Mouse (Mus musculus): ENCODE measurements around the gene Hs3st3a1. TPM values are rescaled to one million over a fixed set of nuclear protein-coding genes. Genes with fewer than 3 reads are reported as not detected.

Gene Hs3st3a1
- polyA plus RNA-seq, 2 experiments, result 5.6 to 6.7 TPM

DNA sequence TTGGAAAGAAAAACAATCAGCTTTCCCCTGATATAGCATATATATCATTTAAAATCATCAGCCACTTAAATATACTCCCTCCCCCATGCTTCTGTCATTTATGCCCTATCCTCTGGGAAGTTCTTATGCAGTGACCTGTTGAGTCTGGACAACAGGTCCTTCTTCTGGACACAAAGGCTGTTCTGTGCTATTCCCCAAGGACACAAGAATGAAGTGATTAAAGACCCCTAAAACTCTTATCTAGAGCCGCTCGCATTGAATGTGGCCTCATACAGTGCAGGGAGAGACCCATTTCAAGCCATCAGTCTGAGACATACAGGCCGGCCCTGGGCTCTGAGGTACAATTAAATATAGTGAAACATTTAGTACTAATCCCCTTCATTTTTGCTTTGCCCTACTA, 2.6 kb downstream of the Hs3st3a1 start:
- DNase-seq (ENCODE audit: low spot score) (no peak), ATAC-seq (ENCODE audit: low FRiP score, low read depth) (no peak)
- Histone ChIP-seq H3K9me3 (ENCODE audit: control insufficient read depth, low read length) (no peaks in the 10 kb centered on the region), H3K27me3 (ENCODE audit: control insufficient read depth, insufficient read depth, low read length) (no peaks in the 10 kb centered on the region), H3K27ac (replicated peaks; ENCODE audit: low read depth, low read length) (no peak overlapping the region), H3K4me1 (ENCODE audit: control insufficient read depth, insufficient read depth, low read length) (peaks cover 14% of the 10 kb centered on the region; the same call in 1 of the 2 replicates), H3K36me3 (ENCODE audit: control insufficient read depth, insufficient read depth, low read length) (no peaks in the 10 kb centered on the region), H3K4me3 (replicated peaks; ENCODE audit: low read length) (peak overlapping the region; percentile 68), H3K9ac (ENCODE audit: low read depth, low read length, severe bottlenecking) (no peak overlapping the region), H3K4me2 (replicated peaks; ENCODE audit: low read depth, low read length, severe bottlenecking) (peak overlapping the region; percentile 88)
- WGBS, result 38% methylated on average over 3 of the region's 3 CpGs
- no peak for TF ChIP-seq POLR2A (IDR thresholded peaks at IDR 0.05; ENCODE audit: borderline replicate concordance, extremely low read depth, insufficient read depth, insufficient read length)

DNA sequence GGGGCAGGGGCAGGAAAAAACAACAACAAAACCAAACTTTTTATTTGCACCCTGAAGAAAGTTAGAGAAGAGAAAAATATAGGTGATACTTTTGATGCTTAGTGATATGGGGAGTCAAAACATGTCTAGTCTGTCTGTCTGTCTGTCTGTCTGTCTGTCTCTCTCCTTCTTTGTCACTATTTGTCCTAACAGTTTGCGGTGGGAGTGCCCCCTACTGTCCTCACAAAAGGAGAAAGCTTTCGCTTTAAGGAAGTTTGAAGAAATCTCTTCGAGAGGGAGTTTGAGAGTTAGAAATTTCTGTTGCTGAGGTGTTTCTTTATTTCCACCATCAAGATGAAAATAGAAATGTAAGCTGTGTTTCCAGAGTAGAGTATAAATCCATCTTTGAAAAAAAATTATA, 3.8 kb downstream of the Hs3st3a1 start:
- peak overlapping the region; percentile 68; the same call in 1 of the 2 replicates for H3K4me3 ChIP-seq (replicated peaks; ENCODE audit: low read length)
- 39% methylated on average over 3 of the region's 3 CpGs for WGBS
- no peak overlapping the region for H3K9ac ChIP-seq (ENCODE audit: low read depth, low read length, severe bottlenecking)
- no peak overlapping the region for H3K27ac ChIP-seq (replicated peaks; ENCODE audit: low read depth, low read length)
- no peaks in the 10 kb centered on the region for H3K36me3 ChIP-seq (ENCODE audit: control insufficient read depth, insufficient read depth, low read length)
- H3K4me2 ChIP-seq (replicated peaks; ENCODE audit: low read depth, low read length, severe bottlenecking), result peak overlapping the region; percentile 88
- H3K9me3 ChIP-seq (ENCODE audit: control insufficient read depth, low read length), result no peaks in the 10 kb centered on the region
- no peak for DNase-seq (ENCODE audit: low spot score)
- no peak for ATAC-seq (ENCODE audit: low FRiP score, low read depth)
- TF ChIP-seq POLR2A (IDR thresholded peaks at IDR 0.05; ENCODE audit: borderline replicate concordance, extremely low read depth, insufficient read depth, insufficient read length), result no peak
- peaks cover 15% of the 10 kb centered on the region; the same call in 1 of the 2 replicates for H3K4me1 ChIP-seq (ENCODE audit: control insufficient read depth, insufficient read depth, low read length)
- H3K27me3 ChIP-seq (ENCODE audit: control insufficient read depth, insufficient read depth, low read length), result no peaks in the 10 kb centered on the region

DNA sequence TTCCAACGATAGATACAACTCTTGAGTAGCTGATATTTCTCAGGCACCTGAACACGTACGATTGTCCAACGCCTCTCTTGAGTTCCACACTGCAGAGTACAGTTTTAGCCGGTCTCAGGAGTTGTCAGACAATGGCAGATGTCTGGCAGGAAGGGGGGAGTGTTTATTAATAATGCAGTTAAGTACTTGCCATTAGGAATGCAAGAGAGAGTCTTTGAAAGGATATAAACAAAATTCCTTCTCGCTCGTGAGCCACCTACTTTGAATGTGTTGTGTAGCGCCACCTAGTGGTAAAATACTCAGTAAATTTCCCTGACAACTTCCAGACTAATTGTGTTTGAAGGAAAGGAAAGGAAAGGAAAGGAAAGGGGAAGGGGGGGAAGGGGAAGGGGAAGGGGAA, 7.0 kb downstream of the Hs3st3a1 start:
- ATAC-seq (ENCODE audit: low FRiP score, low read depth) (no peak), DNase-seq (ENCODE audit: low spot score) (peak; percentile 85)
- WGBS, result 32% methylated on average over 8 of the region's 8 CpGs
- TF ChIP-seq POLR2A (IDR thresholded peaks at IDR 0.05; ENCODE audit: borderline replicate concordance, extremely low read depth, insufficient read depth, insufficient read length), result no peak
- no peaks in the 10 kb centered on the region for H3K27me3 ChIP-seq (ENCODE audit: control insufficient read depth, insufficient read depth, low read length)
- H3K27ac ChIP-seq (replicated peaks; ENCODE audit: low read depth, low read length), result no peak overlapping the region
- H3K9ac ChIP-seq (ENCODE audit: low read depth, low read length, severe bottlenecking), result no peak overlapping the region
- no peaks in the 10 kb centered on the region for H3K36me3 ChIP-seq (ENCODE audit: control insufficient read depth, insufficient read depth, low read length)
- H3K4me2 ChIP-seq (replicated peaks; ENCODE audit: low read depth, low read length, severe bottlenecking), result no peak overlapping the region; the same call in 1 of the 2 replicates
- no peak overlapping the region for H3K4me3 ChIP-seq (replicated peaks; ENCODE audit: low read length)
- no peaks in the 10 kb centered on the region for H3K9me3 ChIP-seq (ENCODE audit: control insufficient read depth, low read length)
- peaks cover 13% of the 10 kb centered on the region; the same call in 1 of the 2 replicates for H3K4me1 ChIP-seq (ENCODE audit: control insufficient read depth, insufficient read depth, low read length)

DNA sequence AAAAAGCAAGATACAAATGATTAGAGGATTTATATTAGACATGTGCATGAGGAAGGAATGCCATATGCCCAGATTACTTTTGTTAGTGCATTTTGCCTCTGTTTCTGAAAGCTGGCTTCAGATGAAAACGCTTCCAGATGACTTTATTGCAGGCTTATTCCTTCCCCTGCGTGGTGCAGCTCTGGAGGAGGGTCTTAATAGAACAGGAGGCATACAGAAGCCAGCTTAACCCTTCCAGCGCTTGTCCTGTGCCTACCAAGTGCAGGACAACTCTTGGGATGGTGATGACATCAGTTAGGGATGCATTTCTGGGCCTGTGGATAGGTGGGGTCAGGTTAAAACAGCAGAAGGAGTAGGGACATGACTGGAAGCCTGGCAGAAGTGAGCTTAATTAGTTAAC, 7.6 kb downstream of the Hs3st3a1 start:
- no peak for TF ChIP-seq POLR2A (IDR thresholded peaks at IDR 0.05; ENCODE audit: borderline replicate concordance, extremely low read depth, insufficient read depth, insufficient read length)
- no peaks in the 10 kb centered on the region for H3K36me3 ChIP-seq (ENCODE audit: control insufficient read depth, insufficient read depth, low read length)
- peak; percentile 41 for DNase-seq (ENCODE audit: low spot score)
- H3K4me3 ChIP-seq (replicated peaks; ENCODE audit: low read length), result no peak overlapping the region
- no peaks in the 10 kb centered on the region for H3K27me3 ChIP-seq (ENCODE audit: control insufficient read depth, insufficient read depth, low read length)
- H3K9ac ChIP-seq (ENCODE audit: low read depth, low read length, severe bottlenecking), result no peak overlapping the region
- H3K4me1 ChIP-seq (ENCODE audit: control insufficient read depth, insufficient read depth, low read length), result peaks cover 17% of the 10 kb centered on the region; the same call in 1 of the 2 replicates
- no peak overlapping the region for H3K27ac ChIP-seq (replicated peaks; ENCODE audit: low read depth, low read length)
- no peaks in the 10 kb centered on the region for H3K9me3 ChIP-seq (ENCODE audit: control insufficient read depth, low read length)
- 24% methylated on average over 3 of the region's 3 CpGs for WGBS
- no peak overlapping the region for H3K4me2 ChIP-seq (replicated peaks; ENCODE audit: low read depth, low read length, severe bottlenecking)
- ATAC-seq (ENCODE audit: low FRiP score, low read depth), result no peak

DNA sequence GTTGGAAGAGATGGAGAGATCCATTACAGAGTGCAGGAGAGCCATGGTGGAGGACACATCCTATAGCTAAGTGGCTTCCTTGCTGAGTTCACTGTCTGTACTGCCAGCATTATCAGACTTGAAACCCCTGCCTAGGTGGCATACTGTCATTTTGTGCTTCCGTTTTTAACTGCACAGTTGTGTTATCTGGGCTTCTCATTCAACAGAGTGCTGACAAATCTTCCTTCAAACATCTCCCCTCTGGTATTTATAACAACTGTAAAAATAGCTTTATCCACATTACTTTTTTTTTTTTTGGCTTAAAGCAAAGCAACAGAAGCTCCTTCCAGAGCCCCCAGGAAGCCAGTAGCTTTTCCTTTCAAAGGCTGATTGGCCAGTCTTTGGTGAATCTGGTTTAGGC, 10.1 kb downstream of the Hs3st3a1 start:
- Histone ChIP-seq H3K4me3 (replicated peaks; ENCODE audit: low read length) (no peak overlapping the region), H3K9ac (ENCODE audit: low read depth, low read length, severe bottlenecking) (no peak overlapping the region), H3K27me3 (ENCODE audit: control insufficient read depth, insufficient read depth, low read length) (no peaks in the 10 kb centered on the region), H3K4me1 (ENCODE audit: control insufficient read depth, insufficient read depth, low read length) (peaks cover 17% of the 10 kb centered on the region; the same call in 1 of the 2 replicates), H3K36me3 (ENCODE audit: control insufficient read depth, insufficient read depth, low read length) (no peaks in the 10 kb centered on the region), H3K27ac (replicated peaks; ENCODE audit: low read depth, low read length) (no peak overlapping the region), H3K4me2 (replicated peaks; ENCODE audit: low read depth, low read length, severe bottlenecking) (no peak overlapping the region), H3K9me3 (ENCODE audit: control insufficient read depth, low read length) (no peaks in the 10 kb centered on the region)
- no peak for DNase-seq (ENCODE audit: low spot score)
- ATAC-seq (ENCODE audit: low FRiP score, low read depth), result no peak
- no peak for TF ChIP-seq POLR2A (IDR thresholded peaks at IDR 0.05; ENCODE audit: borderline replicate concordance, extremely low read depth, insufficient read depth, insufficient read length)
- WGBS, result 89% methylated on average over 1 of the region's 1 CpGs
